Mouse (Mus musculus) cerebellum, adult 2 months (tissue): Measurements from ENCODE around the gene Wdpcp.

Experiments used
- CTCF ChIP-seq: fragments of 200-500 bp; IDR thresholded peaks from 2 replicates; pipeline ENCODE4 v1.5.1; 2011; ENCODE audit warnings: low read depth, mild to moderate bottlenecking, control low read depth, low read length, moderate library complexity, borderline replicate concordance; ENCODE audit not compliant: insufficient read depth
- POLR2A ChIP-seq: fragments of 200-500 bp; IDR thresholded peaks from 2 replicates; pipeline ENCODE4 v1.6.1; 2011; ENCODE audit warnings: low read length, control low read depth, borderline replicate concordance; ENCODE audit not compliant: insufficient read depth

DNA sequence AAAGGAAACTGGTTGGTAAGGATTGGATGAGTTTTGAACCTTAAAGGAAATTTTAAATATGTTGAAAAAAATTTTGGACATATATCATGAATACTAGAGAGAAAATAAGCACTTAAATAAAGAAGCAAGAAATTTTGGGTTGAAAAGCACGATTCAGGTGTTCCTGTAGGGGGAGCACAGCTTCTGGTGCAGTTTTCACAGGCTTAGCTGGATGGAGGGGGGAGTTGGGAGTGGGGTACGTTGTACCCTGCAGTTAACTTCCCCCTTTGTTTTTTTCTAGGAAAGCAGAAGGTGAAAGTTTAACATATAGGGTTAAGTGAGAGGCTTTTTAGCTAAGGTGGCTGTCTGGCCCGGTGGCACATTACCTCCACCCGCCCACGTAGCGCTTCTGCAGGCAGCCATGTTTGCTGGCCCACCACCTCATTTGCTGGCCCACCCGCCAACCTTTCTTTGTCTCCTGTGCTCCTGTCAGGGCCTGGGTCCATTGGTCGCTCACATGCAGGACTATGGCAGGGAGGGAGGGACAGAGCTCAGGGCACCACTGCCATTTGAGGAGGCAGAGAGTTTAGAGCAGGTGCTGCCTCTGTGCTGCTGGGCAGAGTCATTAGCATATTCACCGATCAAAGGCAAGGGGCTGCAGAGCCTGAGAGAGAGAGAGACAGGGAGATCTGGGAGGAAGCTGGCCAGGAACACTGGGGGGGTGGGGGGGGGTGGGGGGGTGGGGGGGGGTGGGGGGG, 62.3 kb downstream of the Wdpcp start:
- TF ChIP-seq POLR2A = no peak
- no peak for TF ChIP-seq CTCF
